Mouse (Mus musculus) bone marrow, adult 2 months (tissue): ENCODE measurements around the gene Hpd.

Source experiments
- CTCF ChIP-seq: fragments of 200-500 bp; IDR thresholded peaks from 2 replicates; pipeline ENCODE4 v1.5.1; 2011; ENCODE audit warnings: low read length, control low read depth; ENCODE audit not compliant: control insufficient read depth, insufficient read depth
- POLR2A ChIP-seq: fragments of 200-500 bp; IDR thresholded peaks from 2 replicates; pipeline ENCODE4 v1.6.1; 2011; ENCODE audit warnings: low read depth, mild to moderate bottlenecking, control low read depth, low read length, borderline replicate concordance; ENCODE audit not compliant: control insufficient read depth

GRCm38 (mm10) chr5:123136361-123137043 is 46.0 kb downstream of the Hpd start:
- TF ChIP-seq POLR2A (peak; percentile 37; the same call in 1 of the 2 replicates), CTCF (no peak)
